Mouse (Mus musculus) c-Kit-positive CD71-negative TER-119-negative erythroid progenitor cells, embryonic 14.5 days (primary cell): Measurements from ENCODE around the gene Nr3c2.

Source experiments
- DNase-seq: peaks from one replicate; pipeline ENCODE4 v3.0.0-alpha.2; 2013; ENCODE audit warnings: low read depth

The Nr3c2 gene

DNA sequence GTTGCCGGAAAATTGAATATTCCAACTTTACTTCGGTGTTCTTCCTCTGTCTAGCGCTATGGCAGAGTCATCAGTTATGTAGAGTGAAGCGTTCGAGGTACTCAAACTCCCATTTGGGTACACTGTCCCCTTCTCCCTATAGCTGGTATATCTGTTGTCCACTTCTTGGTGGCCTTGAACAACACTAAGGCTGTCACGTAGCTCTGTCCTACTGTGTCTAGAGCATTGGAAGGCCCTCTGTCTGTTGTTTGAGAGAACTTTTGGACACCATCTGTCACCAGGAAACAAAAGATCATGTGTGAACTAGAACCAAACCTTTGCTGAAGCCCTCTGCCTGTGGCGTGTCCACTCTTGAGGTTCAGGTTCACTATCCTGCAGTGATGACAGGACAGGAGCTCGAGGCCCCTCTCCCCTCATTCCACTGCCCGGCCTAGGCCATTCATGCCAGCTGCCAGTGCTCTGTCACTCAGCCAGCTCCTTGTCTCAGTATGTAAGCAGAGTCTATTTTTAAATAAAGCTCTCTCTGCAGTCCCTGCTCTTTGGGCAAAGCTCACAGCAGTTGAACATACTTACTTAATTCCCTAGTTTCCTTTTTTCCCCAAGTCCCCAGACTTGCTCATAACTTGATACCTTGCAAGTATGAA, 72.6 kb downstream of the Nr3c2 start:
- no peak for DNase-seq

DNA sequence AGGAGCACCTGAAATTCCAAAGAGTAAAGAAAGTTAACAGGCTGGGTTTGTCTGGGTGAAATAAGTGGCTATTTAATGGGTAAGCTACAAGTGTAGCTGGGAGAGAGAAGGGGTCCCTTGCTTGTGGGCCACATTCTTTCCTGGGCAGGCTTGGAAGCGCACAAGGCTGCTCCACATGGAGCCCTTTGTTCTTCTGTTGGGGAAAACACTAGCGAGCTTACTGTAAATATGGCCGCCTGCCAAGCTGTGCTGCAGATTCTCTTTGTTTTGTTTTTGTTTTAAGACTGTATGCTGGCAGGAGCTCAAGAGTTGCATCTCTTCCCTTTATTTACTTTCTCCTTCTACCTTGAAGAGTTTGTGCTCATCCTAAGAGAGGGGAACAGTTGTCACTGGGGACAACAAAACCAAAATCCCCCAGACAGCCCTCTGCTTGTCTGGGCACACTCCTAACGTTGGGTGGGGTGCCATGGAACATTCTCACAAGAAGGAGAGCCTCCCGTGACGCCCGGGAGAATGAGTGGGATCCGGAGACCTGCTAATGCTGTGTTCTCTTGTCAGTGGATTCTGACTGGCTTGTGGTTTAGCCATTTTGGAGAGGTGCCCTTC, 73.8 kb downstream of the Nr3c2 start:
- DNase-seq = no peak

DNA sequence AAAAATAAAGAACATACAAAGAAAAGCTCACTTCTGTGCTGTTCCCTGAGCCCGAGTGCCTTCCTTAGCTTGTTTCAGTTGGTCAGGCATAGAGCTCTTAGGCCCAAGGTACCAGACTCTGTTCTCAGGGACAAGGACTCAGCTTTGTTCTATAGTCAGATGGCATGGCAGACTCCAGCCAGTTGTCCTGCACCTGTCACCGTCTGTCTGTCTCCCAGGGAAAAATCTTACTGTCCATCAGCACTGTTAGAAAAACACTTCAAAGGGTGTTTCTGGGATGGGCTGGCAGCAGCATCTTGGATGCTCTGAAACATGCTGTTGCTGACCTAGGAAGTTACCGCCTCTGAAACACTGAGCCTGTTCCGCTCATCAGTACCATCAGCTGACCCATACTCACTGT, 78.7 kb downstream of the Nr3c2 start:
- no peak for DNase-seq

DNA sequence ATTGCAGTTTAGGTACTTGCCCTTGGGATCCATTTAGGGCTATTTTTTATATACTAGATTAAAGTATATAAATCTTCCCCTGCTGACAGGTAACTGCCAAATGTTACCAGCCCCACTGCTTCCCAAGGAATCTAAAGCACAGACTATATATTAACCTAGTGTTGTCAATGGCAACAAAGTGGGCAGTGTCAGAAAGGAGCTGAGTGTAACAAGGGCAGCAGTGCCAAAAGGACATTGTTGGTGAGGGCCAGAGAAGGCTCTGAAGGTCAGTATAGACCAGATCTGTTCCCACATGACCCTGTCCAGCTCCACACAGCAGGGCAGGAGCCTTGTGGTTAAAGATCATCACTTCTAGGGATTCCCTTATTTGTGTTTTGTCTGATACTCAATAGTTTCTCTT, 84.8 kb downstream of the Nr3c2 start:
- no peak for DNase-seq

DNA sequence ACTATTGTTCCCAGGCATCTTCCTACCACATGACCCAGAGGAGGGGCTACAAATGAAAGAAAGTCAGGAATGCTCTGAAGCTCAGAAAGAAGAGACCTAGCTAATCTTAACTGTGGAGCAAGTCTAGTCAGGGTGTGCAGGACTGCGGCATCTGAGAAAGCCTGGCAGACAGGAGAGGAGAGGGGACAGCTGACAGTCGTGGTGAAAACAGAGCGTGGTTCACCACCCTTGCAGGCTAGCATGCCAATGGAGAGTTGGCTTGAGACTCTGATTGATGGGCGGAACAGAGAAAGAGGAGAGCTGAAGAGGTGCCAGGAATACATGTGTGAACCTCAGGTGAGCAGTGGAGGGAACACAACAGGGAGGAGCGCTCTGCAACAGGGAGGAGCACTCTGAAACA, 85.6 kb downstream of the Nr3c2 start:
- DNase-seq = no peak

DNA sequence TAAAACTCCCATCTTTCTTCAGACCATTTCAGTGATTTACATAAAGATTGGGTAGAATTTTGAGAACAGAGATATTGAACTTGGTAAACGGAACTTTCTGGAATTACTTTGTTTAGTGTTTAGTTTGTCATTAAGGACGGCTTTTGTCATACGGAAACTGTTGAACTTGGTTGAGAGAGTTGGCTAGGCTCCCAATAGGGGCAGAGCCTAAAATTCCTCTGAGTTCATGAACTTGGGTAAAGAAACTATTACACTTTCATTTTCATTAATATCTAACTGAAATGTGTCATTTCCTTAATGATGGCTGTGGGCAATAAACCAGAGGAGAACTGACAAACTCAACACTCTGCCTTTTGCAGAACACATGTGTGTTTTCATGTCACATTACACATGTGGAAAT, 88.6 kb downstream of the Nr3c2 start:
- no peak for DNase-seq

DNA sequence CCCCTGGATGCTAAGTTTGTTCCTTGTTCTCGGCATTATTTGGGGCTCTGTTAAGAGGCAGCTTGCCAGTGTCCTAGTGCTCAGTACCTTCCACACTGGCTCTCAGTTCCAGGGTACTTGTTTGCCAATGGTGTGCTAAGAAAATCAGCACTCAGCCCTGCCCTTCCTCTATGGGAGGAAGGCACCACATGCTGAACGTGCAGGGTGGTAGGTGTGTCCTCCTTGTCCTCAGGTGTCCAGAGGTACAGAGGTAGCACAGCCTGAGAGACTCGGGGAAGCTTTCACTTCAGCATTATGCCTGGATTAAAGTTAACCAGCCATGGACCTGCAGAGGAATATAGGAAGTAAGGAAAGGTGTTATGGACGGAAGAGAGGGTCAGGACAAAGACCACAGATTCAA, 99.0 kb downstream of the Nr3c2 start:
- DNase-seq = no peak

DNA sequence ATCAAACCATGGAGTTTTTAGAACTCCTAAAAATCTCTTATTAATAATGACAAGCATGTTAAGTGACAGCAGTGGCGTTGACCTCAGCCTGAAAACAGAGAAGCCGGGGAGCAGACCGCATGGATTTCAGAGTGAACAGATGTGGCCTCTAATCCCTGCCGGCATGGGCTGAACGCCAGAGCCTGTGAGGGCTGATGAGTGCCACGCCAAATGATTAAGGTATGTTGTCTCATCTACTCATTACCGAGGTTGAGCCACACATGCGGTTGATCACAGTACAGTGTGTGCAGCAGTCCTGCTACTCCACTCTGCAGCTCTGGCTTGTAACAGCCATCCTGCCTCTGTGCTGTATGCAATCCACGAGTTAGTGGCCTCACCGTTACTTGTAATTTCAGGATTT, 110.2 kb downstream of the Nr3c2 start:
- DNase-seq = no peak

DNA sequence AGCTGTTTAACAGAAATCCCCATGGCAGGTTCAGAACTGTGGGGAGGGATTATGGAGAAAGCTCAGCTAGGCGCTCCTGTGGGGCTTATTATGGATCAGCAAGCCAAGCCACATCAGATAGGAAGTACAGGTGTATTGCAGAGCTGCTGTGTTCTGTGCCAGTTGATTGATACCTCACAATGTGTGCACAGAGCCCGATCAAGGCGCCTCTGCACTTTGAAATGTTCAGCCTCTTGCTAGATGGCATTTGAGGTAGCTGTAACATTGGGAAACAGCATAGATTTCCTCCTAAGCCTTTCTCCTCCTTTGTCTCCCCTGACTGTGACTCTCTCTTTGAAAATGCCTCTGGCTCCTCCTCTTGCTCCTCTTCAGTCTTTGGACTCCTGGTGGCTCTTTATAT, 112.7 kb downstream of the Nr3c2 start:
- DNase-seq = no peak

DNA sequence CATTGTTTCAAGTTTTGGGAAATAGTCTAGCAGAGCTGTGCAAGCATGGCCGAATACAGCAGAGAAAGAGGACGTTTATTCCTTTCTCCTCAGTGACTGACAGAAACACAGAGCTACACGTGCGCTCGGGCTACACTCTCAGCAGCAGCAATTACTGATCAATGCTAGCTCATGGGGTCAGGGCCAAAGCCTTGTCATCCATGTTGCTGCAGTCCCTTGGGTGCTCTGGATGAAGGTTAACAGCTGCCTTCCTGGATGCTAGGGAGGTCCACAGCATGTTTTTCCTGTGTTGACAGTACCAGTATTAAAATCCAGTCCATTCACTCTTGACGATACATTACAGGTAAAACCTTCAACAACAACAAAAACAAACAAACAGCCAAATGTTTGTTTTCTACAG, 113.4 kb downstream of the Nr3c2 start:
- no peak for DNase-seq

DNA sequence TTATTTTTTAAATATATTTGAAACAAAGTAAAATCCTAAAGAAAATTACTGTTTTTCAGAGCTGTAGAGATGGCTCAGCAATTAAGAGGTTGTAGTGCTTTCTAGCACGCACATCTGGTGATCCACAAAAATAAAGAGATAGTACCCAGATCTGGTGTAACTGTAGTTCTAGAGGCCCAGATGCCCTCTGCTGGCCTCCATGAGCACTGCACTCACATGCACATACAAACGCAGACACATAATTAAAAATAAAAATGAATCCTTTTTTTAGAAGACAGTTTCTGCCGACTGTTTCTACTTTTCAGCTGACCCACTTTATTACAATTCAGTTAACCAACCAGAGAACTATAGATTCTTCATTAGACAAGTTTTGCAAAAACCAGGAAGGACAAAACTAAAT, 117.5 kb downstream of the Nr3c2 start:
- DNase-seq = no peak

DNA sequence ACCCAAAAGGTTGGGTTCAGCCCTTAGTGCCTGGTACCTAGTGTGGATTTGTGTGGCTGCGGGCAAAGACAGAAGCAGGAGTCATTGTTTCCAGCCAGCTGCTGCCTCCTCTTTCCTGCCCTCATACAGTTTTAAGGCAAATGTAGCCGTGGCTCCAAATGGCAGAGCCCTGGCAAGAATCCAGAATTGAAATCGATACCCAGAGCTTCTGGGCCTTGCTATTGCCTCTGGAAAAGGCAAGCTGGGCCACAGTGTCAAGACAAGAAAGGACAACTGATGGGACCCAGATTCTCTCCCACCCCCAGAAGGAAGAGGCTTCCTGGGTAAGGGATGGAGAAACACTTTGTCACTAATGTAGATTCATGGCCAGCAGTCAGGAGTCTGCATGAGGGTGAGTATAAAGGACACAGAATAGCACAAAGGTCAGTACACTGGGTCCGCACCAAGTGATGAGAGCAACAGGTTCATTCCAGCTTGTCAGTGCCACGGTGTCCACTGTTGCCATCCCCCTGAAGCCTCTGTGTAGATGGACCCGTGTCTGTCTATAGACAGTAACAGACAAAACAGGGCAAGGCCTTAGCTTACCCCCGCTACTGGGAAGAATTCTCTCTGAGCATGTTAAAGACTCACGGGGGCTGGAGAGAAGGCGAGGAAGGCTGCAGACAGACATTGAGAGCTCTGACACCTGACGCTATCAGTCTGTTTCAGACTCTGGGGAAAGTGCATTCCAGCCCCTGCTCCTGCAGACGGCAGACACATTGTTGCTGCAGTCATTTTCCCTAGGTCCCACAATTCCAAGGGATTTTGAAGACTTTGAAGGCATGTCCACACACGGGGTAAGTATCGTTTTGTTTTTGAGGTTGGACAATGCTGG, 124.8 kb downstream of the Nr3c2 start:
- no peak for DNase-seq

DNA sequence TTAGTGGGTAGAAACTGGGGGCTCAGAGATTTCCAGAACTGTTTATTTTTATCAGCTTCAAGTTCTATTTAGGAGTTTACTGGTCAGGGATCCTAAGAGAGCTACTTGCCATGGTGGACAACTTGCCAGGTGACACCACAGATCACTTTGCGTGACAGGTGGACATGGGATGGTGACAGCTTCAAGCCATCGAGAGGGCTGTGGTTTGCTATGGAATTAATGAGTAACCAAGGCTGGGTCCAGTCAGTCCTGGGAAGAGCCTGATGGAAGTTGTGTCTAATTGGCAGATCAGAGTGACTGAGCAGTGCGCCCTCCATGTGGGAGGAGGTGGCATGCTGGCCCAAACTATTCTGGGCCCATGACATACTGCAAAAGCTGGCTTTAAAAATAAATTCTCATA, 132.0 kb downstream of the Nr3c2 start:
- DNase-seq = no peak

DNA sequence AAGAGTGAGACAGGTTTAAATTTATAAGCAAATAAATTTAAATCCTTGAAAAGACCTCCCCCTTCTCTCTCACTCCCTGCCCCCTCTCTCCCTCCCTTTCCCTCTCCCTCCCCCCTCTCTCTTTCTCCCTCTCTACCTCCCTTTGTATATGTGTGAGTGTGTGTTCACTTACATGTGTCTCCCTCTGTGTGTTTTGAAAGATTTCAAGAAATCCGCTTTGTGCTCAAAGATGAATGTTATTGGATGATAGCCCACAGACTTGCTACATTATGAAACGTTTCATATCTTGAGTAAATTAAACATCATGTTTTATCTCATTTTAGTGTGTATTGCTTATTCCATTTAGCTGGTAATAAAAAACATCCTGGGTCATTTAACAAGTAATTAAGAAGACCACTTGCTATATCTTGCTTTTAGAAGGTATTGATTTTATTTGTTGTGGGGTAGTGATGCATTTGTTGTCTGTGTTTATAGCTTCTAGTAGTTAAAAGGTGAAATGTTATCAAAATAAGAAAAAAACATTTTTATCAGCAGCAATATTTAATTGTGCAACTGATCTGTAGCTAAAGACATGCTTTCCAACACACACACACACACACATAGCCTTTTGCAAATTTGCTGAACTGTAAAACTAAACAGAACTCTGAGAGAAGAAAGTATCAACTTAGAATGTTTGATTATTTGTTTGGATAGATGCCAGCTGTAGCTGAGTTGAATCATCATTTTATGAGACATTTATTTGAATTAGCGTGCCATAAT, 134.6 kb downstream of the Nr3c2 start:
- no peak for DNase-seq

DNA sequence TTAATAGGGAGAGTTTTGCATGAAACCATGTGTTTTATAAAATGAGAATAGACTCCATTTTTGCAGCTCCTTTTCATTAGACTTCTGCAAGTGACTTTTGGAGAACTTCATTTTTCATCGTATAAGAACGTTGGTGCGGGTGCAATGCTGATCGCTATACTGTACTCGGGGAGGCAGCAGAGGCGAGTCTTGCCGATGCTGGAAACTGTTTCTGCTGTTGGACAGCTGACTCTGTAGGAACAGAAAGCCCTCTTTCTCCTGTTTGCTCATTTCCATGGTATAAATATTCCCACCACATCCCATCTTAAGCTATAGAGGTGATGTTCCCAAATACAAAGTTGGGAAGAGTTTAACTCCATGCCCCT, 135.2 kb downstream of the Nr3c2 start:
- no peak for DNase-seq

DNA sequence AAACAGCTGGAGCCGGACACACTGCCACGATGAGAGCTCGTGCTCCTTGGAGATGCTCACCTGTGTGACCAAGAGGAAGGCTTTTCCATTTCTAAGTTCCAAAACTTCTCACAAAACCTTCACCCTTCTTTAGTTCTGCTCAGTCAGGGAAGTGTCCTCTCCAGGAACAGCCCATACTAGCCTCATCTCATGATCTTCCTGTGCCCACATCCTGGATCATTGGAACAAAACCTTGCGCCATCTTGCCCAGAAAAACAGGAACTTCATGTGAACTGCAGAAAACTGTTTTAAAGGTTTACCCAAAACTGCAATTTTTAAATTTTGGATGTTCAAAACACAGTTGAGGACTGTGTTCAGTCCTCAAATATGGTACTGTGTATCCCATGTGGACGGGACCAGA, 142.0 kb downstream of the Nr3c2 start:
- no peak for DNase-seq

DNA sequence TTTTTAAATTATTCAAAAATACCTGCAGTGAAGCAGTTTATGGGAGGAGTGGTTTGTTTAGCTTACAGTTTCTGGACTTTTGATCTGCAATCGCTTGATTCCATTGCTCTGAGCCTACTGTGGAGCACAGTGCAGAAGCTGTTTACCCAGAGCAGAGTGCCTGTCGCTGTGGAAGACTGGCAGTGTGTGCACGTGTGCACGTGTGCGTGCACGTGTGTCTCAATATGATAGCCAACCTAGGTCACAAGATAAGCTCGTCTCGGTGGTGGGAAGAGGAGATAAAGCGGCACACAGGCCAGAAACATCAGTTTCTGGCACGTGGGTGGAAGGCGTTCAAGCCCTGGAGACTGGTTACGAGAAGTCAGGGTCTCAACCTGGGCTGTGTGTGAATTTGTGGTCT, 145.6 kb downstream of the Nr3c2 start:
- peak; percentile 2 for DNase-seq

DNA sequence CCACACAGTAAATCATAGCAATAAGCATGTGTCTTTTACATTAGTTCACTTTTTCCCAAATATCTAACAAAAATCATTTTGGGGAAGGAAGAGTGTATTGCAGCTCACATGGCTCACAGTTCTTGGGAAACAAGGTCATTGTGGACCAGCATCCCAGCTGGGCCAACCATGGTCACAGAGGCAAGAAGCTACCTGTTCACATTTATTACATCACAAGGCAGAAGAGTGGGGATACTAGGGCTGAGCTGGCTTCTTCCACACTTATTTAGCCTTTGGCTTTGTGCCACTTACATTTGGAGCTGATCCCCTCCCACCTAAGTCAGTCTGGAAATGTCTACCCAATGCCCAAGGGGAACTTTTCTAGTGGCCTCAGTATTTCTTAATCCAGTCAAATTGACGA, 146.5 kb downstream of the Nr3c2 start:
- DNase-seq = no peak

DNA sequence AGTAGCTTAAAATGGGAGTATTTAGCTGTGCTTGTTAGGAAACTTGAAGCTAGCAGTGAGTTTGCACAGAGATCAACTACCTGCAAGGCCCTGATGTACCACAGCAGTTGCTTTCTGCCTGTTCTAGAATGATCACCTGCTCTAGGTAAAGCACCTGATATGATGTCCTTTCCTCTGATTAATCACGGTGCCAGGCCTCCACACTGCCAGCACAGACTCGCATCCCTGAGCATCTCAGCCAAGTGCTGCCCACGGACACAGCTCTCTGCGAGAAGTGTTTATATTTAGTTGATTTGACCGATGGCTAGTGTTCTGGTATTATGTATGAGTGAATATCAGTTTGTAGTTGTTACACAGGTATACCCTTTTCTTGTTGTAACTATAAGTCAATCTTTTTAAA, 147.0 kb downstream of the Nr3c2 start:
- no peak for DNase-seq

DNA sequence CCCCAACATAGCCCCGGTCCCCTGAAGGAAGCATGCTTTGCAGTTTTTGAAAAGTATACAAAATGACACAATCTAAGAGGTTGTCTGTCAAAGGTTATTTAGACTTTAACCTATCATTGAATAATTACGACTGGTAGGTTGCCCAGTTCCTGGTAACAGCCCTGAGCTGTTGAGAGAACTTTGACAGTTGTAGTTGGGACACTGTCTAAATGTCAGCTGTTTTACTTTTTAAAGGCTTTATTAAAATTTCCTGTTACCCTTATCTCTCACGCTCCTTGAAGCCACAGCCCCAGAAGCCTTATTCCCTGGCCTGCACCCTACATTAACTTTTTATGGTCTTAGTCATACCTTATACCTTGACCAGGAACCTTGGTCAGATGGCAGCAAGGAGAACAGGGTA, 147.5 kb downstream of the Nr3c2 start:
- no peak for DNase-seq

DNA sequence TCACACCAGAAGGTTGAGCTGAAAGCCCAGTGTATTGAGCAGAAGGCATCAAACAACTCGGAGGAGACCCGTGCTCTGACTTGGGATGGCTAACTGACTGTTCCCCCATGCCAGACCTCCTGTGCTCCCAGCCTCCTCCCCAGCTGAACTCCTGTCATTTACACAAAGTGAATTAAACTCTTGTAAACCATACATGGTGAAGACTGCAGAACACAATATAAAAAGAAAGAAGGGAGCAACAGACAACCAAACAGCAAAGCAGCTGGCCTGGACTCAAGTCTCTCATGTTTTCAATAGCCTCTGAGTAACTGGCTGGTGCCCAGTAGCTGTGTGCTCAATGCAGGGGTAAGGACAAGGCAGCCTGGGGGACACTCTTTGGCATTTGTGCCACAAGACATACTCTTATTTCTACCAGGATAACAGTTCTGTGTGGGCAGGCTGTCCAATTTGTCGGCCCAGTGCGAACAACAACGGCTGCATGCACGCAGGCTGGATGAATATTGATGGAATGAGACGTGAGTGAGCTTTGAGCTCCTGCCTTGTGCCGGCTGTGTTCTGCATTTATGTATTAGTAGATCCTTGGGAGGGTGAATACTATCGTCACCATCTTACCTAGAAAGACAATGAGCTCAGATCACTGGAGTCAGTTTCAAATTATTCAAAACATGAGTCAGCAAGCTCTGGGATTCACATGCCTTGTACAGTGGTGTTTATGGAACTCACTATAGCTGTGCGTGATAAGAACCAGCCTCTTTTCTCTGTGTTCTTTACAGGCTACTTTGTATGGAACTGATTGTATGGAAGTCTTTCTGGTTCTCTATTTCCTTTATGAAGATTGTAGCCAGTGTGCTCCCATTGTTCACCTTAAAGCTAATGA, 152.4 kb downstream of the Nr3c2 start:
- DNase-seq = no peak
